Mouse (Mus musculus) CD4-positive, CD25-positive, alpha-beta regulatory T cell, adult 4 months (primary cell): Measurements from ENCODE around the gene Olfr857. TPM values are rescaled to one million over a fixed set of nuclear protein-coding genes. Genes with fewer than 3 reads are reported as not detected.
"Not testable (repeated sequence)": the region's sequence is repeated elsewhere in the genome, so short reads cannot be mapped to it uniquely, and the experiment has no call there.

Source experiments
- ATAC-seq: one replicate; pipeline ENCODE4 v1.8.0; 2017
- polyA plus RNA-seq, 2 experiments: library from polyadenylated mRNA; unstranded; fragments of 100-300 nt; shearing (Covaris generic); gene quantifications; one replicate each; pipeline ENCODE4 v1.2.1; 2017

Gene Olfr857
- polyA plus RNA-seq: not detected

- ATAC-seq: no peak
These were observed at the start of gene Olfr857 for GRCm38 (mm10) chr9:19709133-19709532. TSS of gene Olfr857 (plus strand) at chr9:19709433.

DNA sequence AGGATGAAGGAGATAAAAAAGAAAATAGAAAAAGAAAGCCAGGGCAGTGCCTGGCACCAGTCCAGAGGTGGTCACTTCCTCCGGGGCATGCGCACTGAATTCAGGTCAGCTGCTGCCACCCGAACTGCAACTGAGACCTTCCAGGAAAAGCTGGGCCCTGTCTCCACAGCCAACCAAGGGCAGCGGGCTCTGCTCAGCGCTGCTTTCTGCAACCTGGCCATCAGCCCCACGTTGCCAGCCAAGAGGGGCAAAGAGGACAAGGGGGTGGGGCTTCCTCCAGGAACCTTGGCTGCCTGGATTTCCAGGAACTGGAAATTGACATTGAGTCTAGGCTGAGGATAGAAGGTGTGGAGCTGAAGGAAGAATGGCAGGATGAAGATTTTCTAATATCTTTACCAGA is 19.0 kb upstream of the Olfr857 start:
- ATAC-seq: no peak

DNA sequence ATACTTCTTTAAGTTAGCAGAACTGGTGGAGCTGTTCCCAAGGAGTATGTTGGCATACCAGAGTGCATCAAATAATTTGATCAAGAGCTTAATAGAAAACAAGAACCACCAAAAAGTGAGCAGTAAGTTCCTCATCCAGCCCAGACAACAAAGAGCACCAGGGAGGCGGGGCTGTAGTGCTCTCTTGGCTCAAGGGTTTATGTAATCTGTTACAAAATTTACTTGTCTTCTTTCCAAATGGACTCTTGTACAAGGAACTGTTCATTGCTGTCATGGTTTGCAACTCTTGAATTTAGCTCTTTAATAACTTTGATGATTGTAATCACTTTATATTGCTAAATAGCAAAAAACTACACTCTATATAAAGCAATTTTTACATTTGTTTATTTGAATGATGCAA is 17.8 kb upstream of the Olfr857 start:
- no peak for ATAC-seq

GRCm38 (mm10) chr9:19692430-19692829 is 16.8 kb upstream of the Olfr857 start:
- ATAC-seq: no peak

DNA sequence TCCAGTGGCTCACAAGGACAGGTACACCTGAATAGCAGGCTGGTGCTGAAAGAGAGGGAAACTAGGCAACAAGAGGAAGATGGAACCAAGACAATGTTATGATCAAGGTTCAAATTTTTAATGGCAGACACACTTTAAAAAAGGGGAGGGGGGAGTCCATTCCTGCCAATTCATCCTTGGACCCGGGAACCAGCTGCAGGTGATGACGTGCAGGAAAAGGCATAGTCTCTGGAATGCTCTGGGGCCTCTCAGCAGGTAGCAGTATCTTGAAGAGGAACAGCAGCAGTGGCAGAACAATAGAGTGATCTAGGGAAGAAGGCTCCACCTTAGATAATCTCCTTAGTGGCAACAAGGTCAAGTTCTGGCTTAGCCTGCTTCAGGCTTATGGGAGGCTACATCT is 14.9 kb upstream of the Olfr857 start:
- ATAC-seq: not testable (repeated sequence)

- not testable (repeated sequence) for ATAC-seq
These were observed 14.3 kb upstream of the Olfr857 start for GRCm38 (mm10) chr9:19694898-19695379.

DNA sequence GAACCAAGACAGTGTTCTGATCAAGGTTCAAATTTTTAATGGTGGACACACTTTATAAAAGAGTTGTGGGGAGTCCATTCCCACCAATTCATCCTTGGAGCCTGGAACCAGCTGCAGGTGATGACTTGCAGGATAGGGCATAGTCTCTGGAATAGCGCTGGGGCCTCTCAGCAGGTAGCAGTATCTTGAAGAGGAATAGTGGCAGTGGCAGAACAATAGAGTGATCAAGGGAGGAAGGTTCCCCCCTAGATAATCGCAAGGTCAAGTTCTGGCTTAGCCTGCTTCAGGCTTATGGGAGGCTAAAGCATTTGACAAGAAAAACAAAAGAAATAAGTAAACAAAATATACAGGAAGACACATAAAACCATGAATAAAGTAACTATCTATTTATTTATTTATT is 4.7 kb upstream of the Olfr857 start:
- ATAC-seq: not testable (repeated sequence)

Other genes with a start within 250 kb of the Olfr857 start
- not detected for gene Olfr850, start 231.2 kb upstream of the Olfr857 start, polyA plus RNA-seq
- not detected for gene Olfr851, start 216.1 kb upstream of the Olfr857 start, polyA plus RNA-seq
- gene Olfr853, start 168.4 kb upstream of the Olfr857 start, polyA plus RNA-seq: not detected
- not detected for gene Olfr854, start 142.1 kb upstream of the Olfr857 start, polyA plus RNA-seq
- gene Olfr855, start 126.8 kb upstream of the Olfr857 start, polyA plus RNA-seq: not detected
- 10 to 100 TPM; 37.1 to 39.2 TPM for gene Zfp317, start 87.3 kb upstream of the Olfr857 start, polyA plus RNA-seq
- not detected for gene Olfr58, start 70.8 kb downstream of the Olfr857 start, polyA plus RNA-seq
- gene Olfr859, start 95.5 kb downstream of the Olfr857 start, polyA plus RNA-seq: not detected
- not detected for gene Olfr860, start 140.3 kb downstream of the Olfr857 start, polyA plus RNA-seq
- not detected for gene Olfr862, start 178.6 kb downstream of the Olfr857 start, polyA plus RNA-seq
- 1 to 10 TPM; 1.3 to 2.6 TPM for gene Olfr77, start 207.4 kb downstream of the Olfr857 start, polyA plus RNA-seq